ENCODE assay signal across 23 mouse cellular contexts in genomic region chr16:81199467-81199866, GRCm38 (mm10). TPM values are rescaled to one million over a fixed set of nuclear protein-coding genes. Genes with fewer than 3 reads are reported as not detected.
A peak's percentile ranks its signal among the peaks of the same experiment; 100 is the strongest.
DNase-seq lines count a peak whose midpoint lies in the region; ATAC-seq lines count a peak whose summit lies in the region.
"Had no signal": no experiment of that assay in that cellular context is flagged by ENCODE, and none has a peak within 500 bp of the region (broad histone marks: within the 10 kb centered on the region; RNA-seq: fewer than 3 reads in every experiment).

No protein-coding gene starts in this region.

- peak overlapping the region; percentile 90 for H3K4me2 ChIP-seq in limb, embryonic 13.5 days (replicated peaks)
- no peak overlapping the region for H3K4me2 ChIP-seq in midbrain, embryonic 12.5 days (replicated peaks)
- H3K4me2 ChIP-seq in midbrain, embryonic 14.5 days (ENCODE audit: low read length): no peak overlapping the region
- H3K4me2 ChIP-seq in liver, embryonic 16.5 days (ENCODE audit: low read depth, low read length): no peak overlapping the region
- H3K4me2 ChIP-seq in forebrain, embryonic 12.5 days: no peak overlapping the region

- no peak for ATAC-seq in limb, embryonic 13.5 days (ENCODE audit: low FRiP score, low read depth)
- peak; percentile 2; the same call in 1 of the 2 replicates for ATAC-seq in midbrain, embryonic 12.5 days (ENCODE audit: low FRiP score, low read depth)
- ATAC-seq in midbrain, embryonic 14.5 days (ENCODE audit: low FRiP score, low TSS enrichment): no peak
- peak; percentile 17; the same call in 1 of the 2 replicates for ATAC-seq in liver, embryonic 16.5 days (ENCODE audit: low read depth)
- no peak for ATAC-seq in forebrain, embryonic 12.5 days (ENCODE audit: low FRiP score)

- no peaks in the 10 kb centered on the region for H3K36me3 ChIP-seq in limb, embryonic 13.5 days
- no peaks in the 10 kb centered on the region for H3K36me3 ChIP-seq in limb, embryonic 10.5 days
- no peaks in the 10 kb centered on the region for H3K36me3 ChIP-seq in midbrain, embryonic 12.5 days
- no peaks in the 10 kb centered on the region for H3K36me3 ChIP-seq in midbrain, embryonic 14.5 days (ENCODE audit: control insufficient read depth, insufficient read depth, low read length)
- H3K36me3 ChIP-seq in liver, embryonic 16.5 days (ENCODE audit: control insufficient read depth, insufficient read depth): no peaks in the 10 kb centered on the region
- H3K36me3 ChIP-seq in forebrain, embryonic 12.5 days (replicated peaks): no peaks in the 10 kb centered on the region
- H3K36me3 ChIP-seq: embryonic facial prominence, embryonic 13.5 days; G1E; hindbrain, embryonic 13.5 days had no signal

- H3K27ac ChIP-seq in limb, embryonic 13.5 days: no peak overlapping the region
- no peak overlapping the region for H3K27ac ChIP-seq in limb, embryonic 10.5 days
- no peak overlapping the region for H3K27ac ChIP-seq in midbrain, embryonic 12.5 days (replicated peaks)
- H3K27ac ChIP-seq in midbrain, embryonic 14.5 days (replicated peaks; ENCODE audit: low read depth, low read length): no peak overlapping the region
- no peak overlapping the region for H3K27ac ChIP-seq in liver, embryonic 16.5 days (ENCODE audit: low read length)
- no peak overlapping the region for H3K27ac ChIP-seq in forebrain, embryonic 12.5 days

- no peak overlapping the region for H3K4me3 ChIP-seq in limb, embryonic 13.5 days
- H3K4me3 ChIP-seq in limb, embryonic 10.5 days: no peak overlapping the region
- H3K4me3 ChIP-seq in midbrain, embryonic 12.5 days: no peak overlapping the region
- no peak overlapping the region for H3K4me3 ChIP-seq in midbrain, embryonic 14.5 days (replicated peaks; ENCODE audit: low read depth, low read length)
- no peak overlapping the region for H3K4me3 ChIP-seq in liver, embryonic 16.5 days (ENCODE audit: low read depth, low read length)
- no peak overlapping the region for H3K4me3 ChIP-seq in forebrain, embryonic 12.5 days (replicated peaks)
- H3K4me3 ChIP-seq: erythroblast, embryonic 14.5 days had no signal

- 66% methylated on average over 5 of the region's 5 CpGs for WGBS in limb, embryonic 13.5 days
- 80% methylated on average over 5 of the region's 5 CpGs for WGBS in limb, embryonic 10.5 days
- WGBS in midbrain, embryonic 12.5 days: 80% methylated on average over 5 of the region's 5 CpGs
- 80% methylated on average over 5 of the region's 5 CpGs for WGBS in midbrain, embryonic 14.5 days
- WGBS in liver, embryonic 16.5 days (ENCODE audit: insufficient replicate concordance): 37% methylated on average over 5 of the region's 5 CpGs
- 90% methylated on average over 5 of the region's 5 CpGs for WGBS in forebrain, embryonic 12.5 days

- H3K9ac ChIP-seq in limb, embryonic 13.5 days: no peak overlapping the region
- H3K9ac ChIP-seq in midbrain, embryonic 12.5 days (replicated peaks): no peak overlapping the region
- no peak overlapping the region for H3K9ac ChIP-seq in midbrain, embryonic 14.5 days (replicated peaks; ENCODE audit: low read length)
- no peak overlapping the region for H3K9ac ChIP-seq in liver, embryonic 16.5 days (ENCODE audit: low read depth, low read length)
- H3K9ac ChIP-seq in forebrain, embryonic 12.5 days: no peak overlapping the region

- no peak for DNase-seq in limb, embryonic 10.5 days (ENCODE audit: low spot score)
- no peak for DNase-seq in midbrain, embryonic 14.5 days
- DNase-seq in kidney, postnatal 4 days: no peak
- DNase-seq: adrenal gland, postnatal 10 days; B cell, adult 2 months; cerebellum, adult 18-20 months; embryo, embryonic 11 days; gastrocnemius, postnatal 36 days; heart, postnatal 10 days; kidney, adult 11 months; thymus, adult 2 months; thymus, postnatal 4 days had no signal

- no peaks in the 10 kb centered on the region for H3K9me3 ChIP-seq in limb, embryonic 13.5 days
- H3K9me3 ChIP-seq in limb, embryonic 10.5 days (replicated peaks): no peaks in the 10 kb centered on the region
- H3K9me3 ChIP-seq in midbrain, embryonic 12.5 days: no peaks in the 10 kb centered on the region
- no peaks in the 10 kb centered on the region for H3K9me3 ChIP-seq in midbrain, embryonic 14.5 days (ENCODE audit: control insufficient read depth, low read length)
- H3K9me3 ChIP-seq in liver, embryonic 16.5 days (replicated peaks; ENCODE audit: control insufficient read depth, low read length): no peaks in the 10 kb centered on the region
- H3K9me3 ChIP-seq in forebrain, embryonic 12.5 days: no peaks in the 10 kb centered on the region
- H3K9me3 ChIP-seq: embryonic facial prominence, embryonic 13.5 days; forebrain, embryonic 13.5 days; hindbrain, embryonic 13.5 days had no signal

- peaks cover 3% of the 10 kb centered on the region; the same call in 1 of the 2 replicates for H3K4me1 ChIP-seq in limb, embryonic 13.5 days
- H3K4me1 ChIP-seq in limb, embryonic 10.5 days: peaks cover 13% of the 10 kb centered on the region
- H3K4me1 ChIP-seq in midbrain, embryonic 12.5 days: peaks cover 12% of the 10 kb centered on the region; the same call in 1 of the 2 replicates
- H3K4me1 ChIP-seq in midbrain, embryonic 14.5 days (ENCODE audit: control insufficient read depth, insufficient read depth, low read length): peaks cover 9% of the 10 kb centered on the region
- no peaks in the 10 kb centered on the region; the same call in 1 of the 2 replicates for H3K4me1 ChIP-seq in liver, embryonic 16.5 days (ENCODE audit: control insufficient read depth, low read depth, low read length)
- H3K4me1 ChIP-seq in forebrain, embryonic 12.5 days: peaks cover 15% of the 10 kb centered on the region

- no peaks in the 10 kb centered on the region for H3K27me3 ChIP-seq in limb, embryonic 13.5 days
- peaks cover 4% of the 10 kb centered on the region; the same call in 1 of the 2 replicates for H3K27me3 ChIP-seq in limb, embryonic 10.5 days (ENCODE audit: low read depth, poor library complexity, severe bottlenecking)
- H3K27me3 ChIP-seq in midbrain, embryonic 12.5 days: no peaks in the 10 kb centered on the region
- no peaks in the 10 kb centered on the region for H3K27me3 ChIP-seq in midbrain, embryonic 14.5 days (ENCODE audit: control insufficient read depth, insufficient read depth, low read length)
- H3K27me3 ChIP-seq in liver, embryonic 16.5 days (ENCODE audit: control insufficient read depth, insufficient read depth, low read depth, low read length): peaks cover 13% of the 10 kb centered on the region
- H3K27me3 ChIP-seq in forebrain, embryonic 12.5 days: no peaks in the 10 kb centered on the region
- H3K27me3 ChIP-seq: CH12.LX; forebrain, embryonic 13.5 days; hindbrain, embryonic 13.5 days had no signal

RNA-seq across cellular contexts. Expression of gene Ncam2, which starts 1.0 kb away (rescaled TPM):
- 3.0 and 3.6 TPM in 2 replicates for polyA plus RNA-seq in limb, embryonic 13.5 days (2015; fragmentation: Nextera tagmentation; extraction: Ambion mirVana)
- polyA plus RNA-seq in limb, embryonic 10.5 days (2016; fragmentation: Nextera tagmentation; extraction: Ambion mirVana): 0.09 and 0.40 TPM in 2 replicates
- 7.5 and 9.8 TPM in 2 replicates for polyA plus RNA-seq in midbrain, embryonic 12.5 days (2016; fragmentation: Nextera tagmentation; extraction: Ambion mirVana)
- 24.2 and 25.0 TPM in 2 replicates for polyA plus RNA-seq in midbrain, embryonic 14.5 days (2014; fragmentation: Nextera tagmentation; extraction: Ambion mirVana)
- polyA plus RNA-seq in liver, embryonic 16.5 days (2015; fragmentation: Nextera tagmentation; extraction: Ambion mirVana): 0.04 TPM in 1 of 2 replicates, not detected in the other
- 7.7 TPM in 2 replicates for polyA plus RNA-seq in forebrain, embryonic 12.5 days (2016; fragmentation: Nextera tagmentation; extraction: Ambion mirVana)
- polyA plus RNA-seq: erythroblast, embryonic 14.5 days; G1E; small intestine, adult 2 months; thymus, adult 2 months had no signal

Comparison
In these comparisons a context has a peak if more than half of its experiments do, and no peak if none do; other contexts are left out.
1. ATAC-seq: peak in midbrain, embryonic 12.5 days (single experiment) and liver, embryonic 16.5 days (single experiment); none in limb, embryonic 13.5 days (single experiment), midbrain, embryonic 14.5 days (single experiment) and forebrain, embryonic 12.5 days (single experiment).